Mouse (Mus musculus) kidney, embryonic 15.5 days (tissue): ENCODE data around the gene Fbxo44. TPM values are rescaled to one million over a fixed set of nuclear protein-coding genes. Genes with fewer than 3 reads are reported as not detected.
"Not testable (repeated sequence)": the region's sequence is repeated elsewhere in the genome, so short reads cannot be mapped to it uniquely, and the experiment has no call there.

ENCODE experiments used
- ATAC-seq: fragments of 200-750 bp; cut with Nextera tagmentation; replicated peaks from 2 replicates; pipeline ENCODE4 v1.8.0; 2017; ENCODE audit warnings: moderate TSS enrichment; ENCODE audit not compliant: low FRiP score
- H3K27ac ChIP-seq: fragments of 300-500 bp; sonication (generic); 2 replicates; pipeline ENCODE4 v1.5.1; 2015; ENCODE audit warnings: mild to moderate bottlenecking, inconsistent platforms
- H3K27me3 ChIP-seq: fragments of 300-500 bp; sonication (generic); 2 replicates; pipeline ENCODE4 v1.6.1; 2015; ENCODE audit warnings: inconsistent platforms
- H3K36me3 ChIP-seq: fragments of 300-500 bp; sonication (generic); 2 replicates; pipeline ENCODE4 v1.6.1; 2015; ENCODE audit warnings: inconsistent platforms
- H3K4me1 ChIP-seq: fragments of 300-500 bp; sonication (generic); 2 replicates; pipeline ENCODE4 v1.6.1; 2015; ENCODE audit warnings: inconsistent platforms
- H3K4me2 ChIP-seq: fragments of 300-500 bp; sonication (generic); 2 replicates; pipeline ENCODE4 v1.6.1; 2015; ENCODE audit warnings: moderate library complexity, mild to moderate bottlenecking, inconsistent platforms
- H3K4me3 ChIP-seq: fragments of 300-500 bp; sonication (generic); replicated peaks from 2 replicates; pipeline ENCODE4 v1.5.1; 2015; ENCODE audit warnings: mild to moderate bottlenecking, inconsistent platforms
- H3K9ac ChIP-seq: fragments of 300-500 bp; sonication (generic); 2 replicates; pipeline ENCODE4 v1.6.1; 2015; ENCODE audit warnings: mild to moderate bottlenecking, inconsistent platforms
- H3K9me3 ChIP-seq: fragments of 300-500 bp; sonication (generic); replicated peaks from 2 replicates; pipeline ENCODE4 v1.6.1; 2016; ENCODE audit warnings: inconsistent platforms
- WGBS: fragments of 180-500 bp; shearing (Covaris S2); methylation state at CpG from one replicate; pipeline ENCODE4 v1.1.7; 2015; ENCODE audit warnings: mixed read lengths; 5-methylcytosine and 5-hydroxymethylcytosine counted together
- polyA plus RNA-seq: library from polyadenylated mRNA; unstranded; fragments of >200 nt; fragmentation: Nextera tagmentation; extraction: Ambion mirVana; gene quantifications from 2 replicates; pipeline ENCODE4 v1.2.1, GENCODE M21; 2015

The Fbxo44 gene
- polyA plus RNA-seq: 11.8 and 13.6 TPM in 2 replicates

GRCm38 (mm10) chr4:148160436-148161390 is at the start of gene Fbxo44, which contains the start of gene Fbxo2:
TSS of gene Fbxo44 (minus strand) at chr4:148160482.
TSS of gene Fbxo2 (plus strand) at chr4:148160621.
- Histone ChIP-seq H3K27ac (peak within 1 kb of the TSS; percentile 60), H3K4me1 (peaks cover 51% of the 10 kb centered on the region), H3K27me3 (peaks cover 74% of the 10 kb centered on the region), H3K4me2 (peak within 1 kb of the TSS; percentile 99), H3K36me3 (no peaks in the 10 kb centered on the region), H3K9ac (peak within 1 kb of the TSS; percentile 59), H3K9me3 (no peaks in the 10 kb centered on the region), H3K4me3 (peak within 1 kb of the TSS; percentile 64)
- peak; percentile 74 for ATAC-seq
- WGBS: under 1% methylated on average over 43 of the region's 43 CpGs

- 61% methylated on average over 6 of the region's 6 CpGs for WGBS
- Histone ChIP-seq H3K36me3 (no peaks in the 10 kb centered on the region), H3K4me1 (0 out of 2 replicates have a peak, but pooled peaks cover 4% of the 10 kb centered on the region), H3K9ac (no peak overlapping the region), H3K27ac (no peak overlapping the region), H3K4me3 (no peak overlapping the region), H3K4me2 (no peak overlapping the region), H3K9me3 (no peaks in the 10 kb centered on the region), H3K27me3 (no peaks in the 10 kb centered on the region)
- no peak for ATAC-seq
These were observed 44.6 kb upstream of the Fbxo44 start for GRCm38 (mm10) chr4:148204873-148205232.

- 0 out of 2 replicates have a peak, but pooled peaks cover 4% of the 10 kb centered on the region for H3K4me1 ChIP-seq
- 60% methylated on average over 15 of the region's 15 CpGs for WGBS
- no peak overlapping the region for H3K4me2 ChIP-seq
- no peaks in the 10 kb centered on the region for H3K36me3 ChIP-seq
- peak; percentile 70; the same call in 1 of the 2 replicates for ATAC-seq
- H3K27me3 ChIP-seq: no peaks in the 10 kb centered on the region
- no peak overlapping the region for H3K9ac ChIP-seq
- H3K27ac ChIP-seq: no peak overlapping the region
- no peaks in the 10 kb centered on the region for H3K9me3 ChIP-seq
- H3K4me3 ChIP-seq: no peak overlapping the region
These were observed 44.0 kb upstream of the Fbxo44 start for GRCm38 (mm10) chr4:148204061-148204872.

GRCm38 (mm10) chr4:148203557-148203956 is 43.3 kb upstream of the Fbxo44 start:
- no peak overlapping the region for H3K27ac ChIP-seq
- H3K4me3 ChIP-seq: no peak overlapping the region

GRCm38 (mm10) chr4:148198721-148199120 is 38.4 kb upstream of the Fbxo44 start:
- Histone ChIP-seq H3K9ac (no peak overlapping the region), H3K9me3 (no peaks in the 10 kb centered on the region), H3K36me3 (no peaks in the 10 kb centered on the region), H3K4me2 (no peak overlapping the region), H3K4me3 (no peak overlapping the region), H3K27me3 (peaks cover 9% of the 10 kb centered on the region; the same call in 1 of the 2 replicates), H3K27ac (no peak overlapping the region), H3K4me1 (0 out of 2 replicates have a peak, but pooled peaks cover 6% of the 10 kb centered on the region)
- no peak for ATAC-seq
- WGBS: 28% methylated on average over 10 of the region's 10 CpGs

More at GRCm38 (mm10) chr4:148203557-148203956, 43.3 kb upstream of the Fbxo44 start:
- no peak for ATAC-seq
- peaks cover 7% of the 10 kb centered on the region; the same call in 1 of the 2 replicates for H3K27me3 ChIP-seq
- no peaks in the 10 kb centered on the region for H3K36me3 ChIP-seq
- no peak overlapping the region for H3K4me2 ChIP-seq
- H3K4me1 ChIP-seq: 0 out of 2 replicates have a peak, but pooled peaks cover 4% of the 10 kb centered on the region
- no peaks in the 10 kb centered on the region for H3K9me3 ChIP-seq
- 86% methylated on average over 2 of the region's 2 CpGs for WGBS
- H3K9ac ChIP-seq: no peak overlapping the region

- H3K4me3 ChIP-seq: no peak overlapping the region
- H3K27me3 ChIP-seq: peaks cover 9% of the 10 kb centered on the region; the same call in 1 of the 2 replicates
- H3K9ac ChIP-seq: no peak overlapping the region
- peaks cover 11% of the 10 kb centered on the region; the same call in 1 of the 2 replicates for H3K4me1 ChIP-seq
- no peaks in the 10 kb centered on the region for H3K9me3 ChIP-seq
- H3K27ac ChIP-seq: no peak overlapping the region
- no peaks in the 10 kb centered on the region for H3K36me3 ChIP-seq
- ATAC-seq: no peak
- H3K4me2 ChIP-seq: no peak overlapping the region
These were observed 34.1 kb upstream of the Fbxo44 start for GRCm38 (mm10) chr4:148194400-148194799.

GRCm38 (mm10) chr4:148192707-148193245 is 32.5 kb upstream of the Fbxo44 start:
- Histone ChIP-seq H3K9me3 (no peaks in the 10 kb centered on the region), H3K9ac (no peak overlapping the region), H3K36me3 (no peaks in the 10 kb centered on the region), H3K4me2 (no peak overlapping the region), H3K4me1 (peaks cover 11% of the 10 kb centered on the region; the same call in 1 of the 2 replicates), H3K4me3 (no peak overlapping the region), H3K27ac (no peak overlapping the region), H3K27me3 (no peaks in the 10 kb centered on the region)
- ATAC-seq: no peak
- WGBS: 32% methylated on average over 11 of the region's 11 CpGs

GRCm38 (mm10) chr4:148188767-148189166 is 28.5 kb upstream of the Fbxo44 start:
- H3K4me1 ChIP-seq, H3K36me3 ChIP-seq, ATAC-seq, H3K9me3 ChIP-seq, H3K27ac ChIP-seq, H3K27me3 ChIP-seq, H3K9ac ChIP-seq, H3K4me2 ChIP-seq, H3K4me3 ChIP-seq: not testable (repeated sequence)
- WGBS: 89% methylated on average over 1 of the region's 1 CpGs

GRCm38 (mm10) chr4:148185819-148186218 is 25.5 kb upstream of the Fbxo44 start:
- Histone ChIP-seq H3K4me3 (no peak overlapping the region), H3K9ac (no peak overlapping the region), H3K27ac (no peak overlapping the region), H3K4me2 (no peak overlapping the region), H3K4me1 (peaks cover 3% of the 10 kb centered on the region; the same call in 1 of the 2 replicates), H3K27me3 (0 out of 2 replicates have a peak, but pooled peaks cover 1% of the 10 kb centered on the region), H3K9me3 (no peaks in the 10 kb centered on the region), H3K36me3 (no peaks in the 10 kb centered on the region)
- ATAC-seq: no peak
- WGBS: 69% methylated on average over 4 of the region's 4 CpGs

- peaks cover 3% of the 10 kb centered on the region; the same call in 1 of the 2 replicates for H3K4me1 ChIP-seq
- no peaks in the 10 kb centered on the region for H3K36me3 ChIP-seq
- H3K9ac ChIP-seq: no peak overlapping the region
- no peak overlapping the region for H3K4me2 ChIP-seq
- H3K27me3 ChIP-seq: peaks cover 5% of the 10 kb centered on the region; the same call in 1 of the 2 replicates
- no peak overlapping the region for H3K4me3 ChIP-seq
- H3K27ac ChIP-seq: no peak overlapping the region
- no peak for ATAC-seq
- H3K9me3 ChIP-seq: no peaks in the 10 kb centered on the region
- 62% methylated on average over 9 of the region's 9 CpGs for WGBS
These were observed 24.3 kb upstream of the Fbxo44 start for GRCm38 (mm10) chr4:148184564-148184963.

- WGBS: 39% methylated on average over 8 of the region's 8 CpGs
- Histone ChIP-seq H3K9me3 (no peaks in the 10 kb centered on the region), H3K4me3 (no peak overlapping the region), H3K36me3 (no peaks in the 10 kb centered on the region), H3K27ac (no peak overlapping the region), H3K4me1 (peaks cover 7% of the 10 kb centered on the region; the same call in 1 of the 2 replicates), H3K4me2 (no peak overlapping the region), H3K9ac (no peak overlapping the region), H3K27me3 (peaks cover 14% of the 10 kb centered on the region)
- ATAC-seq: no peak
These were observed 22.1 kb upstream of the Fbxo44 start for GRCm38 (mm10) chr4:148182363-148182762.
